Mouse (Mus musculus) hindbrain, embryonic 14.5 days (tissue): ENCODE results near the gene Ppp6r1. TPM values are rescaled to one million over a fixed set of nuclear protein-coding genes. Genes with fewer than 3 reads are reported as not detected.

ENCODE experiments used
- ATAC-seq: fragments of 200-750 bp; cut with Nextera tagmentation; 2 replicates; pipeline ENCODE4 v1.8.0; 2017; ENCODE audit warnings: moderate number of reproducible peaks, mild to moderate bottlenecking, moderate TSS enrichment, moderate library complexity; ENCODE audit not compliant: low FRiP score
- DNase-seq: peaks from one replicate; pipeline ENCODE4 v3.0.0-alpha.2; 2015; ENCODE audit warnings: low spot score
- H3K27ac ChIP-seq: fragments of 300-500 bp; sonication (generic); 2 replicates; pipeline ENCODE4 v1.5.1; 2014; ENCODE audit warnings: mild to moderate bottlenecking, moderate library complexity
- H3K27me3 ChIP-seq: fragments of 300-500 bp; sonication (generic); 2 replicates; pipeline ENCODE4 v1.6.1; 2014; ENCODE audit warnings: mild to moderate bottlenecking, low read length, mixed read lengths; ENCODE audit not compliant: control insufficient read depth, insufficient read depth
- H3K36me3 ChIP-seq: fragments of 300-500 bp; sonication (generic); replicated peaks from 2 replicates; pipeline ENCODE4 v1.6.1; 2014; ENCODE audit not compliant: control insufficient read depth, insufficient read depth
- H3K4me1 ChIP-seq: fragments of 300-500 bp; sonication (generic); replicated peaks from 2 replicates; pipeline ENCODE4 v1.6.1; 2014; ENCODE audit warnings: antibody characterized with exemption, low read length, mixed read lengths; ENCODE audit not compliant: control insufficient read depth, insufficient read depth
- H3K4me2 ChIP-seq: fragments of 300-500 bp; sonication (generic); replicated peaks from 2 replicates; pipeline ENCODE4 v1.6.1; 2014; ENCODE audit warnings: mild to moderate bottlenecking, moderate library complexity
- H3K4me3 ChIP-seq: fragments of 300-500 bp; sonication (generic); replicated peaks from 2 replicates; pipeline ENCODE4 v1.5.1; 2014; ENCODE audit warnings: mild to moderate bottlenecking, low read length
- H3K9ac ChIP-seq: fragments of 300-500 bp; sonication (generic); 2 replicates; pipeline ENCODE4 v1.6.1; 2014
- H3K9me3 ChIP-seq: fragments of 300-500 bp; sonication (generic); 2 replicates; pipeline ENCODE4 v1.6.1; 2016; ENCODE audit warnings: low read length; ENCODE audit not compliant: control insufficient read depth
- WGBS: fragments of 180-500 bp; shearing (Covaris S2); extraction: QIAGEN DNeasy Blood & Tissue Kit; methylation state at CpG from one replicate; pipeline ENCODE4 v1.1.7; 2014; 5-methylcytosine and 5-hydroxymethylcytosine counted together
- polyA plus RNA-seq: library from polyadenylated mRNA; unstranded; fragments of >200 nt; fragmentation: Nextera tagmentation; extraction: Ambion mirVana; gene quantifications from 2 replicates; pipeline ENCODE4 v1.2.1, GENCODE M21; 2014

Ppp6r1 gene
- polyA plus RNA-seq, 1 experiment from 2014 or later: 8.4 TPM

DNA sequence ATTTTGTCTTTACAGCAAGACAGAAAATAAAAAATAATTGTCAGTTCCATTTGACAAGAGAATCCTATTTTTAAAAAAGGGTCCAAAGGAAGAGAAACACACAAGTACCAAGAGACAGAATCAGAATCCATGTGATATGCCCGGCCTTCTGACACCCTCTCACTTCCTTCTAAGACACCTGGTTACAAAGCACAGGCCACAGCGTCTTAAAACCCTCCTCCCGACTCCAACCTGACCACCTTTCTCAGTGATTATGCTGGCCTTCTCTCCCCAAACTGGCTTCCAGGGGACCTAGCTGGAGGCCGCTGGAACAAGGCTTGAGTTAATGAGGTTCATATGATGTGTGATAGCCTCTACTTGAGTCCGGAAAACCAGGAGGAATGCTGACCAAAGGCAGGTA lies 5.5 kb downstream of the Ppp6r1 start:
- no peak for ATAC-seq
- no peak overlapping the region for H3K4me3 ChIP-seq
- H3K27me3 ChIP-seq: no peaks in the 10 kb centered on the region
- H3K4me2 ChIP-seq: no peak overlapping the region
- peaks cover 29% of the 10 kb centered on the region for H3K4me1 ChIP-seq
- peaks cover 14% of the 10 kb centered on the region for H3K36me3 ChIP-seq
- 95% methylated on average over 5 of the region's 5 CpGs for WGBS
- no peak overlapping the region for H3K27ac ChIP-seq
- no peak overlapping the region for H3K9ac ChIP-seq
- no peaks in the 10 kb centered on the region for H3K9me3 ChIP-seq
- DNase-seq: no peak

DNA sequence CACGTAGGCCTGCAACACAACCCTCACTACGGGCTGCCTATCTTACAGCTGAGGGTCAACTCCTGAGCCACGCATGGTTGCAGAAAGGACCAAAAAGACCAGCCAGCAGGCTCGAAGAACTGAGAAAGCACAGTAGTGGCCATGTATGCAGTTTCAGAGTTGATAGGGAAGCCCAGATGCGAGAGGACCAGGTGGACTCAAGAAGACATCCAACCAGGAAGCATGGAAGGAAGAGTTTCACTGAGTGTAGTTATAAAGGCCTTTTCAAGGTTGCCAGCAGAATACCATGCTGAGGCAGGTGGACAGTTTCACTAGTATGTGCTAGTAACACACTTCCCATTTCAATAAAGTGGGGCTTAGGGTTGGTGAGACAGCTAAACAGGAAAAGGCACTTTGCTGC lies 6.1 kb downstream of the Ppp6r1 start:
- H3K9ac ChIP-seq: no peak overlapping the region
- H3K9me3 ChIP-seq: no peaks in the 10 kb centered on the region
- H3K27ac ChIP-seq: no peak overlapping the region
- DNase-seq (no peak), ATAC-seq (no peak)
- 96% methylated on average over 5 of the region's 5 CpGs for WGBS
- no peaks in the 10 kb centered on the region for H3K27me3 ChIP-seq
- H3K36me3 ChIP-seq: peaks cover 14% of the 10 kb centered on the region
- peaks cover 25% of the 10 kb centered on the region for H3K4me1 ChIP-seq
- H3K4me3 ChIP-seq: no peak overlapping the region
- no peak overlapping the region for H3K4me2 ChIP-seq

GRCm38 (mm10) chr7:4651581-4651980 lies 7.2 kb downstream of the Ppp6r1 start:
- DNase-seq: no peak
- no peak for ATAC-seq
- Histone ChIP-seq H3K27ac (no peak overlapping the region), H3K4me1 (peaks cover 14% of the 10 kb centered on the region; the same call in 1 of the 2 replicates), H3K27me3 (no peaks in the 10 kb centered on the region), H3K4me3 (no peak overlapping the region), H3K4me2 (no peak overlapping the region), H3K9ac (no peak overlapping the region), H3K9me3 (no peaks in the 10 kb centered on the region), H3K36me3 (peaks cover 18% of the 10 kb centered on the region)
- 78% methylated on average over 8 of the region's 8 CpGs for WGBS

DNA sequence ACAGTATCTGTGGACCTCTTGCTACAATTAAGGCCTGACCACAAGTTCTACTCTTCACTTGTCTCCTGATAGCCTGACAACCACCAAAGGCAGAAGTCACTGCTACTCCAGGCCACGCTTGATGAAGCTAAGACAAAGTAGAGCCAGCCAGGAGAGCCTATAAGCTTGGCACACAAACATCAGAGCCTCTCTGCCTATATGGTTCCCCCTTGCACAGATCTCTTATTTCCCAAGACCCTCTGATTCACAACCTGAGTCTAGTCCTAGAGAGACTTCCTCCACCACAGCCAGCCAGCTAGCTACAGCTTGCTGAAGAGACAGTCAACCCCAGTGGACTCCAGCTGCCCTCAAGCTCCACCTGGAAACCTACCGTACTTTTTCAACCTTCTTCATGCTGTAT lies 10.8 kb downstream of the Ppp6r1 start:
- ATAC-seq (no peak), DNase-seq (no peak)
- H3K27ac ChIP-seq: no peak overlapping the region
- no peak overlapping the region for H3K4me2 ChIP-seq
- no peak overlapping the region for H3K4me3 ChIP-seq
- no peaks in the 10 kb centered on the region for H3K27me3 ChIP-seq
- WGBS: 96% methylated on average over 2 of the region's 2 CpGs
- H3K9ac ChIP-seq: no peak overlapping the region
- H3K36me3 ChIP-seq: peaks cover 46% of the 10 kb centered on the region
- H3K9me3 ChIP-seq: no peaks in the 10 kb centered on the region
- H3K4me1 ChIP-seq: no peaks in the 10 kb centered on the region

DNA sequence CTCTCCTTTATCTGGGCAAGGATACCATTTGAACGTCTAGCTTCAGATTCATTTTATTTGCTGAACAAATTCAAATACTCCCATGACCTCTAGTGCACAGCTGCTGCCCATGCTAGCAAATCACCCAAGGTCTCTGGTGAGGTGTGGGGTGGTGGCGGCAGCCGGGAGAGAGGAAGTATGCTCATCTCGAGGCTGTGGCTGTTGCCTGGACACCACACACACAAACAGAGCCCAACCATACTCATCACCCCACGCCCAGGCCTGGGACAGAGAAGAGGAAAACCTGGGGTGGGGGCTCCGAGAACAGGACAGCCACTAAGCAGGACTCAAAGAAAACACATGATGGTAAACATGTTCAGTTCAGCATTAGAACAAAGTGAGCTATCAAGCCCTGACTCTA lies 11.5 kb downstream of the Ppp6r1 start:
- no peak for ATAC-seq
- Histone ChIP-seq H3K9me3 (no peaks in the 10 kb centered on the region), H3K27me3 (no peaks in the 10 kb centered on the region), H3K4me2 (no peak overlapping the region), H3K4me3 (no peak overlapping the region), H3K36me3 (peaks cover 46% of the 10 kb centered on the region), H3K9ac (no peak overlapping the region), H3K27ac (no peak overlapping the region), H3K4me1 (no peaks in the 10 kb centered on the region)
- no peak for DNase-seq
- 79% methylated on average over 6 of the region's 6 CpGs for WGBS

DNA sequence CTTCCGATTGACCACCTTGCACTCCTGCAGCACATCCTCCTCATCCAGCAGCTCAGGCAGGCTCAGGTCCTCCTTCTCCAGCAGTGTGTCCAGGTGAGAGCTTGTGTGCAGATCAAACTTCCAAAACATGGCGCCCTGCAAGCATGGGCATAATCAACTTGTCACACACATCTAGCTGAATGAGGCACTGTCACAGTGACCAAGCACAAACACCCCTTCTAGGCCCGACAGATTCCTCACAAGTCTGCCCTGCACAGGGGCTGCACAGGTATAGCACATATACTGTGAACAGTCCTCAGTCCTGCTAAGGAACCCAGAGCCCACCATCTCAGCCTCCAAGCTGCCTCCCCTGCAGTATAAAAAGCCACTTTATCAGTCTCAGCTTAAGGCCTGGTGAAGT lies 12.0 kb downstream of the Ppp6r1 start:
- peaks cover 50% of the 10 kb centered on the region for H3K36me3 ChIP-seq
- H3K4me1 ChIP-seq: no peaks in the 10 kb centered on the region
- WGBS: 95% methylated on average over 3 of the region's 3 CpGs
- no peak overlapping the region for H3K4me3 ChIP-seq
- DNase-seq (no peak), ATAC-seq (no peak)
- H3K9ac ChIP-seq: no peak overlapping the region
- H3K27me3 ChIP-seq: no peaks in the 10 kb centered on the region
- H3K27ac ChIP-seq: no peak overlapping the region
- H3K9me3 ChIP-seq: no peaks in the 10 kb centered on the region
- no peak overlapping the region for H3K4me2 ChIP-seq

- no peaks in the 10 kb centered on the region for H3K9me3 ChIP-seq
- H3K4me3 ChIP-seq: no peak overlapping the region
- DNase-seq: no peak
- no peak for ATAC-seq
- H3K36me3 ChIP-seq: peaks cover 85% of the 10 kb centered on the region
- 93% methylated on average over 6 of the region's 6 CpGs for whole genome bisulfite sequencing
- H3K4me1 ChIP-seq: no peaks in the 10 kb centered on the region
- H3K4me2 ChIP-seq: no peak overlapping the region
- H3K27ac ChIP-seq: no peak overlapping the region
- no peak overlapping the region for H3K9ac ChIP-seq
- no peaks in the 10 kb centered on the region for H3K27me3 ChIP-seq
These were observed 15.6 kb downstream of the Ppp6r1 start for GRCm38 (mm10) chr7:4643225-4643624.

DNA sequence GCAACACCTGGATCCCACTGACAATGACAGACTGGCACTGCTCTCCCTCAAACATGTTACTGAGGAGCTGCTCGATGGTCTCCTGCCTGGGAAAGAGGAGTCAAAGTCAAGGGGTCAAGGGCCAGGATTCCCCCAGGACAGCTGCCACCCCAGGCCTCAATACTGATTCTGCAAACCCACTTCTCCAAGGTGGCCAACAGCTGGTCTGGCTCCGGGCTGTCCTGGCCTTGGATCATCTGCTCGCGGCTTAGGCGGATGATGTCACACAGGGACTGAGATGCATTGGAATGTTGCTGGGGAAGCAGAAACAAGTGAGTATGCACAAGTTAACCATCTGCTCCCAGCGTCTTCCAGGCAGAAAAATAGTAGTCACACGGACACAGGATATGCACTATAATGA lies 16.9 kb downstream of the Ppp6r1 start:
- Histone ChIP-seq H3K4me1 (no peaks in the 10 kb centered on the region), H3K36me3 (peaks cover 98% of the 10 kb centered on the region), H3K9me3 (no peaks in the 10 kb centered on the region), H3K27ac (no peak overlapping the region), H3K4me3 (no peak overlapping the region), H3K27me3 (no peaks in the 10 kb centered on the region), H3K9ac (no peak overlapping the region), H3K4me2 (no peak overlapping the region)
- DNase-seq (no peak), ATAC-seq (no peak)
- WGBS: 89% methylated on average over 7 of the region's 7 CpGs

- WGBS: 81% methylated on average over 11 of the region's 11 CpGs
- H3K27ac ChIP-seq: no peak overlapping the region
- H3K4me2 ChIP-seq: no peak overlapping the region
- DNase-seq (no peak), ATAC-seq (no peak)
- no peaks in the 10 kb centered on the region for H3K9me3 ChIP-seq
- H3K4me3 ChIP-seq: no peak overlapping the region
- no peaks in the 10 kb centered on the region for H3K4me1 ChIP-seq
- peaks cover 97% of the 10 kb centered on the region for H3K36me3 ChIP-seq
- no peak overlapping the region for H3K9ac ChIP-seq
- no peaks in the 10 kb centered on the region for H3K27me3 ChIP-seq
These were observed 17.7 kb downstream of the Ppp6r1 start for GRCm38 (mm10) chr7:4641155-4641554.

DNA sequence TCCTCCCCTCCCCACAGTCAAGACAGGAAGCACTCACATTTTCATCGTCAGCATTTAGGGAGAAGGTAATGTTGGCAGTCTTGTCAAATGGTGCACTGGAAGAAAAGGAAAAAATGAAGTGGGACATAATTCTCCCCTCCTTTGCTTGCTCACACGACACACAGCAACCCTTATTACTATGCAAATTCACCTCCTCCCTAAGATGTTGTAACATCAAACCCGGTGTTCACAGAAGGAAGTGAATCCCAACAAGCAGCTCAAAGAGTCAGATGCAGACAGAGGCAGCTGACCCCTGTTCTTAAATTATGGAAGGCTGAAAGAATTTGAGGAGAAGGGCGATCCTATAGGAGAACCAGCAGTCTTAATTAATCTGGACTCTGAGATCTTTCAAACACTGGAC lies 22.6 kb downstream of the Ppp6r1 start:
- H3K9ac ChIP-seq: no peak overlapping the region
- ATAC-seq: no peak
- WGBS: 81% methylated on average over 4 of the region's 4 CpGs
- H3K27ac ChIP-seq: no peak overlapping the region
- H3K4me3 ChIP-seq: no peak overlapping the region
- no peaks in the 10 kb centered on the region for H3K9me3 ChIP-seq
- peaks cover 94% of the 10 kb centered on the region for H3K36me3 ChIP-seq
- H3K4me2 ChIP-seq: no peak overlapping the region
- no peaks in the 10 kb centered on the region for H3K4me1 ChIP-seq
- no peak for DNase-seq
- H3K27me3 ChIP-seq: no peaks in the 10 kb centered on the region
